Mouse (Mus musculus) testis, adult 2 months (tissue): ENCODE measurements around the gene Hyal5. TPM values are rescaled to one million over a fixed set of nuclear protein-coding genes. Genes with fewer than 3 reads are reported as not detected.

Experiments
- H3K27ac ChIP-seq: fragments of 200-500 bp; 2 replicates; pipeline ENCODE4 v1.5.1; 2012; ENCODE audit warnings: low read depth, low read length; ENCODE audit not compliant: control insufficient read depth, insufficient read depth
- H3K27me3 ChIP-seq: fragments of 200-500 bp; 2 replicates; pipeline ENCODE4 v1.6.1; 2012; ENCODE audit warnings: mild to moderate bottlenecking, low read length, moderate library complexity; ENCODE audit not compliant: control insufficient read depth, insufficient read depth
- H3K36me3 ChIP-seq: fragments of 200-500 bp; 2 replicates; pipeline ENCODE4 v1.6.1; 2012; ENCODE audit warnings: mild to moderate bottlenecking, low read length; ENCODE audit not compliant: control insufficient read depth, insufficient read depth
- H3K4me1 ChIP-seq: fragments of 200-500 bp; 2 replicates; pipeline ENCODE4 v1.6.1; 2012; ENCODE audit warnings: low read length; ENCODE audit not compliant: control insufficient read depth, insufficient read depth
- H3K4me3 ChIP-seq: fragments of 200-500 bp; 2 replicates; pipeline ENCODE4 v1.5.1; 2012; ENCODE audit warnings: low read depth, mild to moderate bottlenecking, low read length, moderate library complexity, mixed read lengths; ENCODE audit not compliant: control insufficient read depth
- CTCF ChIP-seq: fragments of 200-500 bp; IDR thresholded peaks from 2 replicates; pipeline ENCODE4 v1.5.1; 2012; ENCODE audit warnings: low read depth, mild to moderate bottlenecking, inconsistent platforms, low read length, moderate library complexity; ENCODE audit not compliant: control insufficient read depth, insufficient read depth, insufficient replicate concordance
- POLR2A ChIP-seq: fragments of 200-500 bp; IDR thresholded peaks from 2 replicates; pipeline ENCODE4 v1.6.1; 2012; ENCODE audit warnings: low read depth, mild to moderate bottlenecking, inconsistent platforms, low read length, moderate library complexity; ENCODE audit not compliant: control insufficient read depth
- polyA plus RNA-seq: library from polyadenylated mRNA; depleted of rRNA; stranded (reverse); fragments of >200 nt; gene quantifications from 2 replicates; pipeline ENCODE4 v1.2.3, GENCODE M21; 2012; rRNA removed

Hyal5 gene
- polyA plus RNA-seq, 1 experiment = 107 TPM

- no peak overlapping the region for H3K4me3 ChIP-seq
Observed at GRCm38 (mm10) chr6:24907824-24908223, 50.0 kb downstream of the Hyal5 start.

GRCm38 (mm10) chr6:24910016-24910727, 52.4 kb downstream of the Hyal5 start:
- H3K36me3 ChIP-seq = no peaks in the 10 kb centered on the region
- H3K4me1 ChIP-seq = no peaks in the 10 kb centered on the region
- H3K27me3 ChIP-seq = no peaks in the 10 kb centered on the region
- H3K27ac ChIP-seq = no peak overlapping the region
- no peak overlapping the region for H3K4me3 ChIP-seq
- TF ChIP-seq POLR2A = no peak

More at GRCm38 (mm10) chr6:24907824-24908223, 50.0 kb downstream of the Hyal5 start:
- no peaks in the 10 kb centered on the region for H3K36me3 ChIP-seq
- TF ChIP-seq CTCF (no peak), POLR2A (no peak)
- no peaks in the 10 kb centered on the region for H3K4me1 ChIP-seq
- no peak overlapping the region for H3K27ac ChIP-seq
- no peaks in the 10 kb centered on the region for H3K27me3 ChIP-seq

GRCm38 (mm10) chr6:24910728-24911105, 52.9 kb downstream of the Hyal5 start:
- TF ChIP-seq CTCF (no peak), POLR2A (no peak)
- Histone ChIP-seq H3K4me3 (no peak overlapping the region), H3K36me3 (no peaks in the 10 kb centered on the region), H3K27ac (no peak overlapping the region), H3K27me3 (no peaks in the 10 kb centered on the region), H3K4me1 (no peaks in the 10 kb centered on the region)

- H3K4me3 ChIP-seq = no peak overlapping the region
- no peaks in the 10 kb centered on the region for H3K4me1 ChIP-seq
- no peaks in the 10 kb centered on the region for H3K27me3 ChIP-seq
- no peak for TF ChIP-seq CTCF
- no peak for TF ChIP-seq POLR2A
- H3K36me3 ChIP-seq = no peaks in the 10 kb centered on the region
- H3K27ac ChIP-seq = no peak overlapping the region
Observed at GRCm38 (mm10) chr6:24913591-24913990, 55.8 kb downstream of the Hyal5 start.

GRCm38 (mm10) chr6:24925076-24925785, 67.4 kb downstream of the Hyal5 start:
- Histone ChIP-seq H3K27ac (no peak overlapping the region), H3K27me3 (no peaks in the 10 kb centered on the region), H3K36me3 (no peaks in the 10 kb centered on the region), H3K4me1 (no peaks in the 10 kb centered on the region), H3K4me3 (no peak overlapping the region)
- TF ChIP-seq POLR2A = no peak
- TF ChIP-seq CTCF = no peak

Other genes with a start within 250 kb of the Hyal5 start
- 8.1 and 9.3 TPM in 2 replicates for gene Wasl, start 193.0 kb upstream of the Hyal5 start, polyA plus RNA-seq
- 11.6 and 16.0 TPM in 2 replicates for gene Hyal6, start 124.8 kb upstream of the Hyal5 start, polyA plus RNA-seq
- 0.18 and 0.19 TPM in 2 replicates for gene Hyal4, start 109.7 kb upstream of the Hyal5 start, polyA plus RNA-seq
- gene Spam1, start 66.8 kb upstream of the Hyal5 start, polyA plus RNA-seq = 18.8 and 29.7 TPM in 2 replicates
- gene Tmem229a, start 98.3 kb downstream of the Hyal5 start, polyA plus RNA-seq = 0.02 TPM in 1 of 2 replicates, not detected in the other